Mouse (Mus musculus): ENCODE measurements at regions not wholly inside any gene's neighbourhood (a gene's known extent, or its start where the extent isn't known, plus 50 kb on each side); places are given as distances from the start of the nearest gene placed in this dataset.

GRCm38 (mm10) chr2:137660449-137660848 lies 544.0 kb upstream of the Jag1 start:
- TF ChIP-seq CTCF (IDR thresholded peaks at IDR 0.05; ENCODE audit: low read depth, low read length) (no peak), POLR2A (IDR thresholded peaks at IDR 0.05; ENCODE audit: borderline replicate concordance, low read depth, low read length) (no peak)
